Mouse (Mus musculus): ENCODE measurements at regions not wholly inside any gene's neighbourhood (a gene's known extent, or its start where the extent isn't known, plus 50 kb on each side); places are given as distances from the start of the nearest gene placed in this dataset.

DNA sequence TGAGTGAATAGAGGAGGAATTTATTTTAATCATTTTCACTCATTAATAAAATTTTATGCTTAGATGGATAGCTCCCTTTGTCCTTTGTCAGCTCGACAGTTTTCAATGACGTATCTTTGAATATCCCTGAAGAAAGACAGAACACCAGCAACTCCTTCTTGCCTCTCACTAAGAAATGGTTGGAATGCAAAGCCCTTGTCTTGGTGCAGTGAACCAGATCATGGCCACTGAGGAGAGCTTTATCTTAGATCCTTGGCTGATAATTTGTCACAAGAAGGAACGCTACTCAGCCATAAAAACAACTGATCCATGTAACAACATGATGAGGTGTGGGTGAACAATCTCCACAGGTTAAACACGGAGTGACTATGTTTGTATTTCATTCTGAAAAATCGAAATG is 73.5 kb upstream of the Plppr5 start:
- TF ChIP-seq CTCF (IDR thresholded peaks at IDR 0.05; ENCODE audit: borderline replicate concordance, extremely low read depth, insufficient read depth, insufficient read length) (no peak), POLR2A (IDR thresholded peaks at IDR 0.05; ENCODE audit: borderline replicate concordance, extremely low read depth, insufficient read depth, insufficient read length, poor library complexity, severe bottlenecking) (no peak)

Data from brain, embryonic 14.5 days (tissue).